Mouse (Mus musculus): Measurements from ENCODE around the gene Ppfibp2.

DNA sequence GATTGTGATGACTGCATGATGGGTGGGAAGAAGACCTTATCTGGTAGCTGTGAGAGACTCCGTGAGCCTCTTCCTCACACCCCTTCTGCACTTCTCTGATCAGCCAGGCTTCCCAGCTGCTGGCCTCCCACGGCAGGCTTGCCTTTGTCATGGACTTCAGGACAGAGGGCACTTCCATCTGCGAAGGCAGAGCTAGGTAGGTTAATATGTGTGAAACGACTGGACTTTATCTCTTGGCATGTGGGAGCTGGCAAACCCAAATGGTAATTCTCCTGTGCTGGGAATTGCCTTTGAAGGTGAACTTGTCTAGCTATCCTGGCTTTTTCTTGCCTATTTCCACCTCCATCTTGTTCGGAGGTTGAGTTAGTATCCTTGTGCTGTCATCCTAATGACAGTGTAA, 5.6 kb downstream of the Ppfibp2 start:
- no peak for TF ChIP-seq CTCF (IDR thresholded peaks at IDR 0.05; ENCODE audit: low read depth)
- TF ChIP-seq EP300 (IDR thresholded peaks at IDR 0.05; ENCODE audit: low read depth) = no peak
